Mouse (Mus musculus): ENCODE measurements around the gene Cdc37l1. TPM values are rescaled to one million over a fixed set of nuclear protein-coding genes. Genes with fewer than 3 reads are reported as not detected.
"Not testable (repeated sequence)": the region's sequence is repeated elsewhere in the genome, so short reads cannot be mapped to it uniquely, and the experiment has no call there.

Gene Cdc37l1
- polyA plus RNA-seq, 1 experiment = 44.0 TPM

GRCm38 (mm10) chr19:28970251-28970650 lies 19.9 kb upstream of the Cdc37l1 start:
- TF ChIP-seq CTCF (IDR thresholded peaks at IDR 0.05; ENCODE audit: borderline replicate concordance, extremely low read depth, insufficient read depth, insufficient read length) (no peak), POLR2A (IDR thresholded peaks at IDR 0.05; ENCODE audit: borderline replicate concordance, extremely low read depth, insufficient read depth, insufficient read length, poor library complexity, severe bottlenecking) (no peak)

DNA sequence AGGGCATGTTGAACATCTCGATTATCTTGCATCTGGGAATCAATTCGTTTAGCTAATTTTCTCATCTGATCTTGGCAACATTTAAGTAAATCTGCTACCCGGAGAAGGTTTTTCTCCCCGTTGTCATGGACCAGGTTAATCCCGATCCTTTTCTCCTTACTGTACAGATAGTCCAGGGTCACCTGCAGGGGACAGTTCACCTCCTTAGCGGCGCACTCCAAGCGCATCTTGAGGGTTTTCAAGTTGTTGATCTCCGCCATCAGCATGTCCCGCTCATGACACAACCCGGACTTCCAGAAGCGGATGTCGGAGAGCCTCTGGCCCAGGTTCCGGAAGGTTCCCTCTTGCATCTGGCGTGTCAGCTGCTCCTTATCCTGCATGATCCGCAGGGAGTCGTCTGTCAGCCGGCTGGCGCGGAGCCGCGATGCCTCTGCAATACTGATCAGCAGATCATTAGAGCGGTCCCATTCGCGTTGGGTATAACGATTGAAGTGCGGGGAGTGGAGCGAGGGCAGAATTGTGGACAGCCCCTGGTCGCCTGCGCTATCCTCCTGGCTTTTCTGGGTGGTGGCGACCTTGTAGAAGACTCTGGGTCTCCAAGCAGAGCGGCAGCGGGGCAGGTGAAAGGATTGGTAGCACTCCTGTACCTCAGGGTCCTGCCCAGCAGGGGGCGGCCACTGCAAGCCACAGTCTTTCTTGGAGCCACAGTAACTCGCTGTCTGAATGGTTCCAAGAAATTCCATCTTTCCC lies 15.1 kb upstream of the Cdc37l1 start:
- peak; percentile 85 for DNase-seq (ENCODE audit: low read depth)
- TF ChIP-seq POLR2A (IDR thresholded peaks at IDR 0.05; ENCODE audit: borderline replicate concordance, extremely low read depth, insufficient read depth, insufficient read length, poor library complexity, severe bottlenecking) (no peak), CTCF (IDR thresholded peaks at IDR 0.05; ENCODE audit: borderline replicate concordance, extremely low read depth, insufficient read depth, insufficient read length) (peak; percentile 80)

More at GRCm38 (mm10) chr19:28970251-28970650, 19.9 kb upstream of the Cdc37l1 start:
- DNase-seq (ENCODE audit: low read depth) = no peak

- TF ChIP-seq CTCF (IDR thresholded peaks at IDR 0.05; ENCODE audit: borderline replicate concordance, extremely low read depth, insufficient read depth, insufficient read length) (no peak), POLR2A (IDR thresholded peaks at IDR 0.05; ENCODE audit: borderline replicate concordance, extremely low read depth, insufficient read depth, insufficient read length, poor library complexity, severe bottlenecking) (no peak)
- no peak for DNase-seq (ENCODE audit: low read depth)
Observed at GRCm38 (mm10) chr19:28982617-28983016, 7.5 kb upstream of the Cdc37l1 start.

DNA sequence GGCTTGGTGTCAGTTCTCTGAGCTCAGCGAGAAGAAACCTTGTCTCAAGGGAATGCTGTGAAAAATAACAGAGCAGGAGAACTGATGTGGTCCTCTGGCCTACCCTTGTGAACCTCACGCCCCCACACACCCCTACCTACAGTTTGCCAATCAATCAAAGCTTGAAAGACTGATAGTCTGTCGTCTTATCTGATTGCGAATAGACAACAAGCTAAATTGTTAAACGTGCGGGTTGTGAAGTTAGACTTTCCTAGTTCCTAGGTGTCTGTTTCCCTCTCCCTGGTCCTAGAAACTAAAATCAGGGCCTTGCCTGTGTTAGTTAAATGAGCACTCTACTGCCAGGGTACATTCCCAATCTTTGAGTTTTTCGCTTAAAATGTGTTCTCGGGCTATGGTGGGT lies 637 bp upstream of the Cdc37l1 start:
- TF ChIP-seq CTCF (IDR thresholded peaks at IDR 0.05; ENCODE audit: borderline replicate concordance, extremely low read depth, insufficient read depth, insufficient read length) (no peak), POLR2A (IDR thresholded peaks at IDR 0.05; ENCODE audit: borderline replicate concordance, extremely low read depth, insufficient read depth, insufficient read length, poor library complexity, severe bottlenecking) (no peak)
- DNase-seq (ENCODE audit: low read depth) = no peak

DNA sequence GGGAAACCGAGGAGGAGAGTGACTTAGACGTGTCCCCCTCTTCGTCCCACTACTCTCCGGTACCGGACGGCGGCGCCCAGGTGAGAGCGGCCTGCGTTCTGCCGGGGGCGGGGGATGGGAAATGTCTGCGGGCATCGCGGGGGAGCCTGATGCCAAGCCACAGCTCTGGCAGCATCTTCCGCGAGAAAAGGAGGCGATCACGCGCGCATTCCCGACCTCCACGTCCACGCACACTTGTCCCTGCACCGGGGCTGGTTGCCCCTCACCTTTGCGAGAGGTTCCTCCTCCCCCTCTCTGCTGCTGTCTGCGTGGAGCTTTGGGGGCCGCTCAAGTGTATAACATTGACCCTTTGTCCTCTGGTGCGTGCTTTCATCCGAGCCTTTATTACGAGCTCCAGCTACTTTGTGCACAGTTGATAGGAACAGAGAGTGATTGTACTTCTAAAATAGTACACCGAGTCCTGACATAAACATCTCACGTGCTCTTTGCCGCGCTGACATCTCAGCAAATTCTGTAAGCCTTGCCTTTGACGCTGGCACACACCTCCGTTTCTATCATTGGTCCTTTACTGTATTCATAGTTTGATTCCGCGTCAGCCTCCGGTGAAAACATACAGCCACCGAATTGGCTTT lies 554 bp downstream of the Cdc37l1 start:
- peak; percentile 58 for DNase-seq (ENCODE audit: low read depth)
- TF ChIP-seq POLR2A (IDR thresholded peaks at IDR 0.05; ENCODE audit: borderline replicate concordance, extremely low read depth, insufficient read depth, insufficient read length, poor library complexity, severe bottlenecking) = no peak
- no peak for TF ChIP-seq CTCF (IDR thresholded peaks at IDR 0.05; ENCODE audit: borderline replicate concordance, extremely low read depth, insufficient read depth, insufficient read length)

- DNase-seq (ENCODE audit: low read depth) = no peak
- TF ChIP-seq POLR2A (IDR thresholded peaks at IDR 0.05; ENCODE audit: borderline replicate concordance, extremely low read depth, insufficient read depth, insufficient read length, poor library complexity, severe bottlenecking) (no peak), CTCF (IDR thresholded peaks at IDR 0.05; ENCODE audit: borderline replicate concordance, extremely low read depth, insufficient read depth, insufficient read length) (no peak)
Observed at GRCm38 (mm10) chr19:28991391-28991790, 1.2 kb downstream of the Cdc37l1 start.

- peak; percentile 84 for DNase-seq (ENCODE audit: low read depth)
Observed at GRCm38 (mm10) chr19:28994870-28995269, 4.7 kb downstream of the Cdc37l1 start.

GRCm38 (mm10) chr19:28995366-28995765 lies 5.2 kb downstream of the Cdc37l1 start:
- TF ChIP-seq CTCF (IDR thresholded peaks at IDR 0.05; ENCODE audit: borderline replicate concordance, extremely low read depth, insufficient read depth, insufficient read length) = no peak
- no peak for TF ChIP-seq POLR2A (IDR thresholded peaks at IDR 0.05; ENCODE audit: borderline replicate concordance, extremely low read depth, insufficient read depth, insufficient read length, poor library complexity, severe bottlenecking)
- no peak for DNase-seq (ENCODE audit: low read depth)

More at GRCm38 (mm10) chr19:28994870-28995269, 4.7 kb downstream of the Cdc37l1 start:
- TF ChIP-seq CTCF (IDR thresholded peaks at IDR 0.05; ENCODE audit: borderline replicate concordance, extremely low read depth, insufficient read depth, insufficient read length) = no peak
- no peak for TF ChIP-seq POLR2A (IDR thresholded peaks at IDR 0.05; ENCODE audit: borderline replicate concordance, extremely low read depth, insufficient read depth, insufficient read length, poor library complexity, severe bottlenecking)

- no peak for DNase-seq (ENCODE audit: low read depth)
Observed at GRCm38 (mm10) chr19:28997976-28998630, 8.0 kb downstream of the Cdc37l1 start.

GRCm38 (mm10) chr19:29000321-29000720 lies 10.2 kb downstream of the Cdc37l1 start:
- not testable (repeated sequence) for DNase-seq (ENCODE audit: low read depth)

More at GRCm38 (mm10) chr19:28997976-28998630, 8.0 kb downstream of the Cdc37l1 start:
- TF ChIP-seq POLR2A (IDR thresholded peaks at IDR 0.05; ENCODE audit: borderline replicate concordance, extremely low read depth, insufficient read depth, insufficient read length, poor library complexity, severe bottlenecking) (no peak), CTCF (IDR thresholded peaks at IDR 0.05; ENCODE audit: borderline replicate concordance, extremely low read depth, insufficient read depth, insufficient read length) (no peak)

- no peak for DNase-seq (ENCODE audit: low read depth)
- TF ChIP-seq CTCF (IDR thresholded peaks at IDR 0.05; ENCODE audit: borderline replicate concordance, extremely low read depth, insufficient read depth, insufficient read length) (no peak), POLR2A (IDR thresholded peaks at IDR 0.05; ENCODE audit: borderline replicate concordance, extremely low read depth, insufficient read depth, insufficient read length, poor library complexity, severe bottlenecking) (no peak)
Observed at GRCm38 (mm10) chr19:29008069-29008706, 18.0 kb downstream of the Cdc37l1 start.

Measured in brain, embryonic 14.5 days (tissue).